Mouse (Mus musculus): ENCODE data around the gene Ddx20. TPM values are rescaled to one million over a fixed set of nuclear protein-coding genes. Genes with fewer than 3 reads are reported as not detected.

Ddx20 gene
- 10 to 100 TPM in 3 of 4 experiments, 1 to 10 TPM in 1; 8.9 to 13.5 (median 11.1) TPM for total RNA-seq (2022)

GRCm38 (mm10) chr3:105687324-105688060 lies at the start of gene Ddx20:
Gene Ddx20 (minus strand): TSS chr3:105687574.
- peak; percentile 89 to 92 for DNase-seq (ENCODE audit: low spot score in 2 of 2)

- DNase-seq (ENCODE audit: low spot score in 2 of 2) = no peak
Measured at GRCm38 (mm10) chr3:105737070-105737469, 49.7 kb upstream of the Ddx20 start.

GRCm38 (mm10) chr3:105736148-105736547 lies 48.8 kb upstream of the Ddx20 start:
- no peak for DNase-seq (ENCODE audit: low spot score in 2 of 2)

GRCm38 (mm10) chr3:105735285-105735684 lies 47.9 kb upstream of the Ddx20 start:
- DNase-seq (ENCODE audit: low spot score in 2 of 2) = no peak

DNA sequence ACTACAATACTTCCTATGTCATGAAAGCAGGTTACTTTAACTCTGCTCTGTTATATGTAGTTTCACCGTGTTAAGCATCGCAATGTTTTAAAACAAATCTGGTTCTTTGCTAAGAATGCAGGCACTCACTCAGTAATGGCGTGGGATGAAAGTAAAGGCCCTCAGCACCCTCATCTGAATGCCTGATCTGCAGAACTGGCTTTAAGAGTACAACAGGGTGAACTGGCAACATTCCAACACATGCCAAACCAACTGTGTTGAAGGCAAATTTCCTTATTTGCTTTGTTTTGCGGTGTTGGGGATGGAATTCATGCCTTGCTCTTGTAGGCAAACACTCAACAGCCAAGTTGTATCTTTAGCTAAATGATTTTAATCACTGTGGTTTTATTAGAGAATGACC lies 46.2 kb upstream of the Ddx20 start:
- DNase-seq (ENCODE audit: low spot score in 2 of 2) = no peak

DNA sequence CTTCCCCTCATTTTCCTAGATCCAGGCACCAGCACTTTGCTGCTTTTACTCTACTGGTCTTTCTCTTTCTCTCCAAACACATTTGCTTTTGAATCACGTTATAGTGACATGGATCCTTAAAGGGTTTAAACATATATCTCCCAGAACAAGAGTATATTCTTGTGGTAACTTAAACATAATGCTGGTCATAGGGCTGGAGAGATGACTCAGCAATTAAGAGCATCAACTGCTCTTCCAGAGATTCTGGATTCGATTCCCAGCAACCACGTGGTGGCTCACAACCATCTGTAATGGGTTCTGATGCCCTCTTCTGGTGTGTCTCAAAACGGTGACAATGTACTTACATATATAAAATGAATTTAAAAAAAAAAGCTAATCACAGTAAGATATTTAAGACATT lies 45.0 kb upstream of the Ddx20 start:
- no peak for DNase-seq (ENCODE audit: low spot score in 2 of 2)

DNA sequence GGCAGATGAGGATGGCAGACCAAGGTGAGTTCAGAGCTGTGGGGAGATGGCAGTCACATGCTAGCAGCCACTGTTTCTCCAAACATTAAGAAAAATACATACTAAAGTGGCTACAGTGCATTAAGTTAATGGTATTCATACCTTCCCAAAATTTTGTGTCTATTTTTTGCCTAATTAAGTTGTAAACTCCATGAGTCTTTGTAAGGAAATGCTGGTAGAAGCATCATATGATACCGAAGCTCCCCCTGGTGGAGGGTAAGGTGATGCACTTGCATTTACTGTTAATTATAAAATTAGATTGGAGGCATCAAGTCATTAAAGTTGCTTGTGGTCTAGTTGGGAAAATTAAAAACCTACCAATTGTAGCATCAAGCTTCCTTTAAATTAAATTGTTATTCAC lies 38.7 kb upstream of the Ddx20 start:
- DNase-seq (ENCODE audit: low spot score in 2 of 2) = no peak

- no peak for DNase-seq (ENCODE audit: low spot score in 2 of 2)
Measured at GRCm38 (mm10) chr3:105722510-105722909, 35.1 kb upstream of the Ddx20 start.

DNA sequence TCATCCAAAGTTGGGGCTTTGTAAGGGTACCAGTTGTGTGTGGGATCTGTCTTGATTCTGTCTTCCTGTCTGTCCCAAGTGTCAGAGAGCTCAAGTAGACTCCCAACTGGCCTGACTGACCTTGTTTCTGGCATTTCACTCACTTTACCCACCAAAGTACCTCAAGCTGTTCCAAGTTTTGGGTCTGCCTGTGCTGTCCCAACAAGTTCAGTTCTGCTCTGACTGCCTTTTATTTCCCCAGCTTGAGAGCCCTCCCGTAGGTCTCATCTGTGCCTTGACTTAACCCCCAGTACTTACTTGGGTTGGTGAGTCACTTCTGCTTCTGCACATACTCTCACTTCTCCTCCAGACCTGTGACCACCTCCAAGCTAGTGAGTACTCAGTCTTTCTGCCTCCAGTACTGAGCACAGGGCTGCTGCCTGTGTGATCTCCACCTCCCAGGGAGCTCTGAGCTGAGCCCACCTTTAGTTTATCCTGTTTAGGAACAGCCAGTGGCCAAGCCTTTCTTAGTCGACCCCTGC lies 34.4 kb upstream of the Ddx20 start:
- no peak for DNase-seq (ENCODE audit: low spot score in 2 of 2)

GRCm38 (mm10) chr3:105720514-105720913 lies 33.1 kb upstream of the Ddx20 start:
- no peak for DNase-seq (ENCODE audit: low spot score in 2 of 2)

DNA sequence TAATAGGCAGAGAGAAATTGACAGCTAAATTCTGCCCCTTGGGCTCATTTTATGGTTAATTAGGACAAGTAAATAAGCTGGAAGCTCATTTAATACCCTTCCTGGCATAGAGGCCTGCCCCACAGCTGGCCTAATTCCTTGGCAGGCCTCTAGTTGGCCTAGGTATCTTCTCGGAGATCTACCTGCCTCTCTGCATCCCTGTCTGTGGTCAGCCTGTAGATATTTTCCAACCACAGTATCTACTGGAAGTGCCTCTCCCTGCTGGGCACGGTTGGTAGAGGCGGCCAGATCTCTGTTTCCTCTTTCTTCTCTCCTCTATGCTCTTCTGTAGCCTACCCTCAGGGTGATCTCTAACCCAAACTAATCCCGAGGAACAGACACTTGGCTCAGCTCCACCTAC lies 32.6 kb upstream of the Ddx20 start:
- no peak for DNase-seq (ENCODE audit: low spot score in 2 of 2)

DNA sequence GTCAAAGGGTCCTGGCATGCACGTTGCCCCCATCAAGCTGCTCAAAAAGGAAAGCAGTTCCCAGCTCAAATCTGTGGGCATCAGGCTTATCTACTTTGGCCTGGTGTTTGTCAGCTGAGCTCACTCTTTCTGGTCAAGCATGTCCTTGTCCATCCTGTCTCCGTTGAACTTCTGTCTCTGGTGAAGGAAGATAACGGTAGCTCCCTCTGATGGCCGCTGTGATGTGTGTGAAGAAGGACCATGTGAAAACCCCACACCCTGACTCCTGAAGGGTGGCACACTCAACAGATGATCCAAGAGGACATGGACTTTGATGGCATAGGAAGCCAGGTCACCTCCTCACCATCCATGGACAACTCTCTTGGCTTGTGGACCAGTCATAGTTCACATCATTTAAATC lies 31.4 kb upstream of the Ddx20 start:
- DNase-seq (ENCODE audit: low spot score in 2 of 2) = no peak

DNA sequence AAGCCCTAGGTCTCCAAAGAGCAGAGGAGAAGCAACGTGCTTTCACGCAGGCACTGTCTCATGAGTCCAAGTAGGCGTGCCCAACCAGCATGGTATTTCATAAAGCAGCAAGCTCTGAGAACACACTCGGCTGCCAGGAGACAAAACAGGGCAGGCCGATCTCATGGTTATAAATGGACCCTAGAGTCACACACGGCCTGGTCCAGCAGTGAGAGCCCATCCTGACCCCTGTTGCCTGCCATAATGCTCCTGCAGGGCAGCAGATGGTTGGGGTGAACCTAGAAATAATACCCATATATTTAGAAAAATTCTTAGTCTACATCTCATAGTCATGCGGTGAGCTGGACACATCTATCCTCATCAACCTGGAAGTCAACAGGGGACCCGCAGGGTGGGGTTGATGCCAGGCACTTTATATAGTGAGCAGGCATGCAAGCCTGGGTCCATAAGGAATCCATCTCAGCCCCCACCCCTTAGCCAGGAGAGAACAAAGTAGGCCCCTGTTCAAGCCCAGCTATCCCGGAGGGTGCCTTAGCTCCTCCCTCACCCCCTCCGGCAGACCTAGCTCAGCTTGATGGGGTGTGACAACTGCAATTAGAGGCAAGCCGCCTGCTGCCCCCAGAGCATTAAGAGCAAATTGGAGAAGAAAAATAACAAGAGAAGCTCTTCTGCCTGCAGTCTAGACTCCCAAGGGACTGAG lies 30.6 kb upstream of the Ddx20 start:
- peak; percentile 49 to 65 for DNase-seq (ENCODE audit: low spot score in 2 of 2)

GRCm38 (mm10) chr3:105716353-105717000 lies 29.1 kb upstream of the Ddx20 start:
- no peak for DNase-seq (ENCODE audit: low spot score in 2 of 2)

- no peak for DNase-seq (ENCODE audit: low spot score in 2 of 2)
Measured at GRCm38 (mm10) chr3:105714820-105715167, 27.4 kb upstream of the Ddx20 start.

GRCm38 (mm10) chr3:105714091-105714819 lies 26.9 kb upstream of the Ddx20 start:
- peak; percentile 52 to 63 for DNase-seq (ENCODE audit: low spot score in 2 of 2)

DNA sequence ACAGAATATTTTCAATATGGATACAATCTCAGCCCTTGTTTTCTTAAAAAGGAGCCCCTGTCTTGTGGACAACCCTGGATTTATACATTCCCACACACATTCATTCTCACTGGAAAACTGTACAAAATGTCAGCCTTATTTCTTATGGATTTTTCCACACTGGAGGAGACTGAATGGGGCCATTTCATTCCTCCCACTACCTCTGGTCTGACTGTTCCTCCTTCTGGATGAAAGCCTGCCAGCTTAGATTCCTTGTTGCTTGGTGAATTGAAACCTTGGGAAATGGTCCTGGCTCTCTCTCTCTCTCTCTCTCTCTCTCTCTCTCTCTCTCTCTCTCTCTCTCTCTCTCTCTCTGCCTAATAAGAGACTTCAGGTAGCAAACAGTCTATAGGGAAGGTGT lies 25.5 kb upstream of the Ddx20 start:
- DNase-seq (ENCODE audit: low spot score in 2 of 2) = no peak

DNA sequence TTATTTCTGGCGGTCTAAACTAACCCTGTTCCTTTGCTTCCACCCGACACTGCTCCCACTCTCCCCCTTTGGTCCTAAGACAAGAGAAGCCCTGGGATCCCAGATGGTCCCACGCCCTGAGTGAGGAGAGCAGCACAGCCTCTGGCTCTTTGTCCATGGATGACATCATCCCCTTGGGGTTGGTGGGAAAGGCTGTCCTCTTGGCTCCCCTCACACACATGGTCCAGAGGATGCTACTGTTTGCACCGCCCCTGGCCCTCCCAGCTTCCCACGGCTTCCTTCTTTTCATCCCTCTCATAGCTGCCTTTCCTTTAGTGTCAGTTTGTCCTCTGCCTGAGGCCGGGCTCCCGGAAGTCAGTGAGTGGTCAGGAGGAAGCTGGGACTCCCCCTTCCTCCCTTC lies 24.4 kb upstream of the Ddx20 start:
- DNase-seq (ENCODE audit: low spot score in 2 of 2) = peak; percentile 54 to 72

- no peak for DNase-seq (ENCODE audit: low spot score in 2 of 2)
Measured at GRCm38 (mm10) chr3:105710246-105710645, 22.9 kb upstream of the Ddx20 start.

GRCm38 (mm10) chr3:105707590-105707989 lies 20.2 kb upstream of the Ddx20 start:
- DNase-seq (ENCODE audit: low spot score in 2 of 2) = no peak

DNA sequence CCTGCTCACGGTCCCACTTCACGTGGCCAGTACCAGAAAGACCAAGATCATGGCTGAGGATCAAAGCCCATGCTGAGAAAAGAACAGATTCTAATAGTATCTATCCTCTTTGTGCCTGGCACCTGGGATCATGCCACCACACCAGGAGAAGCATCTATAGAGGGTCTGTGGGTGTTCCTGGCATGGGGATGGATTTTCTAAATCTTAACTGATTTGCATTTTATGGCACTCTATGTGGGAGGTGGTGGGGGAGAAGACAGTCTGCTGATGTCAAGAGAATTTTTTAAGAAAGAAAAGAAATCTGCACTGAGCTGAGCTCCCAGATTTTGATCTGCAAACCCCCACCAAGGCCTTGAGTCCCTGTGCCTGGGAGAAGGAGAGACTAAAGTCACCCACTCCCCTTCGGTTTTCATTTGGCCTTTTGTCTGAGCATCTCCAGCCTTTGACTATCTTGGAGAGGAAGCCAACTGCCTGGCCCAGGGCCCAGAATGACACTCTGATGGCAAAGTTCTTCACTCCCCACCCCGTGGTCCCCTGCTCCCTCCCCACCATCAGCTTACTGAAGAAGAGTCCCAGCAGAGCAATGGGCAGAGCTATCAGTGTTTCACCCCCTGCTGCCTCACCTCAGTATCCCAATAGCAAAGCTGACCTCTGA lies 19.1 kb upstream of the Ddx20 start:
- DNase-seq (ENCODE audit: low spot score in 2 of 2) = no peak
